Mouse (Mus musculus): Measurements from ENCODE around the gene Xiap. TPM values are rescaled to one million over a fixed set of nuclear protein-coding genes. Genes with fewer than 3 reads are reported as not detected.

The Xiap gene
- total RNA-seq, 2 experiments from 2014 or later = 36.6 to 39.9 TPM

Other genes starting within 250 kb of the Xiap start
- gene Thoc2, start 139.0 kb upstream of the Xiap start, total RNA-seq (2021) = 10 to 100 TPM; 34.5 to 37.5 TPM
- 10 to 100 TPM; 54.3 to 57.3 TPM for gene Stag2, start 89.6 kb downstream of the Xiap start, total RNA-seq (2021)

All from heart, postnatal 14 days (tissue).